Mouse (Mus musculus): ENCODE measurements around the gene Tpmt.

Tpmt gene

DNA sequence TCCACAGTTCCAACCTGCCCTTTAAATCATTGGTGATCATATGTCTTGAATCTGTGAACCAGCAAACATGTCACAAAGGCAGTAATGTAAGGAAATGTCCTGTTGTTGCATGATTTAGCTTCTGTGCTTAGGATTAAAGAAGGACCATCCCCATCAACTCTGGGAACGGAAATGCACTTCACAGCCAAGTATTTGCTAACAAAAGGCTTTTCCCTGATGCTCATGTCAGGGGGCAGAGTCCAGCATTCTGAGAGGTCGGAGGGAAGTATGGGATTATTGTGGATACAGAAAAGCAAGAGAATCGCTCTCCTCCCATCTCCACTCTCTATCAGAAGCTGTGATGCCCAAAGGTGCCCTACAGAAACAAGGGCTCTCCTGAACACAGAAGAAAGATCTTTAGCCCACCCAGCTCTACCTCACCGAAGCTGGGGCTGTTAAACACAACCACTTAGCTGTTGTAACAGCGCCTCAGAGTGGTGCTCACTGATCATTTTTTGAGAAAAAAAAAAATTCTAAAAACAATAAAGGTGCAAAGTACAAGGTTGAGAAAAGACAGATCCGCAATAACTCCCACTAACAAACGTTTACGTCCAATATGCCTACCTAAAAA, 2.4 kb downstream of the Tpmt start:
- DNase-seq (ENCODE audit: low read depth, low spot score), result no peak

DNA sequence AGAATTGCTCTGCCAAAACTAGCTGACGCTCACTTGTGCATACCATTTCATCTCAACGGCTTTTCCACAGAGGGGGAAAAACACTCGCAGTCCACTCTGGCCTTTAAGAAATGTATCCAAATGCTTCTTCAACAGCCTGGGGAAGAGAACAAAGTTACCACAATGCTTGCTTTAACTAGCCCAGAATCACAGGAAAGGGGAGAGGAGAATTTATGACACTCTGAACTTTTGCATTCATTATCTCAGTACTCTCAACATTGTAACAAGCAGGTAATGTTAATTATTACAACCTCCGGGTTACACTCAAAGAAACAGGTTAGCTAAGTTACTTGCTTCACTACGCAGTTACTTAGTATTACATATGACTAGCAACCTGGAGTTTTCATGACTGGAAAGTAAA, 4.5 kb downstream of the Tpmt start:
- DNase-seq (ENCODE audit: low read depth, low spot score), result no peak

DNA sequence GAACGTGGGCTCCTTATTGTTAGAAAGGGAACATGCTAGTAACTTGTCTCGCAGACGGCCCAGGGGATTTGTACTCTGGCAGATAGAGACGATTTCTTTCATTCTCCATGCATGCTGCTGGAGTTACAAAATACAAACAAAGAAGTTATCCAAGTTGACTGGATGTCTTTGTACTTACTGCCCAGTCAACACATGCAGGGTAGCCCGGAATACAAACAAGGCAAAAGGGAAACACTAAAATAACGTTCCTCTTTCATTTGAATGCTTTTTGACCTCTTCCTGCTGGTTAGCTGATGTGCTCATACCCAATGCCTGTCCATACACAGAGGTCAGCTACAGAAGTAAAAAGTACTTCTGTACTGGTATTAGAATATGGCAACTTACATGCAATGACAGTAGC, 6.6 kb downstream of the Tpmt start:
- DNase-seq (ENCODE audit: low read depth, low spot score), result no peak

DNA sequence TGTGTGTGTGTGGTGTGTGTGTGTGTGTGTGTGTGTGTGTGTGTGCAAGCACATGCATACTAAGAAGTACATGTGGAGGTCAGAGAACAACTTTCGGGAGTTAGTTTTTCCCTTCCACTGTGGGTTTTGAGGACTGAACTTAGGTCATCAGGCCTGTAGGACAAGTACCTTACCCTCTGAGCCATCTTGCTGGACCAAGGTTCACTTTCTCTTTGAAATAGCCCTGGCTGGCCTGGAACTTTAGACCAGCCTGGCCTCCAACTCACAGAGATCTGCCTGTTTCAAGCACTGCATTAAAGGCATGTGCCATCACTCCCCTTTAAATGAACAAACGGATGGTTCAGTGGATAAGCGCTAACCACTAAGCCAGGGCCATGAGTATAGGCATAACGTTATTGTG, 10.9 kb downstream of the Tpmt start:
- DNase-seq (ENCODE audit: low read depth, low spot score), result no peak

DNA sequence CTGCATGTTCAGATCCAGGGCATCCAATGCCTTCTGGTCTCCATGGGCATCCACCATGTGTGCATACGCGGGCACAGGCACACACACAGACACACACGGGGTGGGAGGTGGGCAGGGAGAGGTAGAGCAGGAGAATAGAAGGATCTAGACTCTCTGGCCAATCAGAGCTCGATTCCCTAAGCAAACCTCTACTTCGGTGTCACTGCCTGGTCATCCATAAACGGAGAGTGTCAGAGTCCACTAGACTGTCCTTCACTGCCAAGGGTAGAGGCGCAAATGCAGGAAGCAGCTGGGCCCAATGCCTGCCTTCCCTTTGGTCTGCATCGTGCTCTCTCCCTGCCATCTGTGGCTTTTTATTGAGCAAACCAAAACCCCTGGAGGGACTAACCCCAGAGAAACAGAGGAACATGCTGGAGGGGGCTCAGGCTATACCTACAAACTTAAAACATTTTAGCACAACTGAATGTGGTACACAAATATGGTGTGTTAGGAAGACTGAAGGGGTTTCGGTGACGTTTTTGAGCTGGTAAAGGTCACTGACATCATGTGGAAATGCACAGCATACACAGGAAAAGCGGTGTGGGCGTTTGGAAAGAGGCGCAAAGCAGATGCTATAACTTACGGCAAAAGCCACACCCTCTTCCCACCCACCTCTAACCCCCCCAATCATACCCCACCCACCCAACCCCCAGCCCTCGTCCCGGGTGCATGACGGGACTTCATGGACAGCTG, 14.0 kb downstream of the Tpmt start:
- no peak for DNase-seq (ENCODE audit: low read depth, low spot score)

DNA sequence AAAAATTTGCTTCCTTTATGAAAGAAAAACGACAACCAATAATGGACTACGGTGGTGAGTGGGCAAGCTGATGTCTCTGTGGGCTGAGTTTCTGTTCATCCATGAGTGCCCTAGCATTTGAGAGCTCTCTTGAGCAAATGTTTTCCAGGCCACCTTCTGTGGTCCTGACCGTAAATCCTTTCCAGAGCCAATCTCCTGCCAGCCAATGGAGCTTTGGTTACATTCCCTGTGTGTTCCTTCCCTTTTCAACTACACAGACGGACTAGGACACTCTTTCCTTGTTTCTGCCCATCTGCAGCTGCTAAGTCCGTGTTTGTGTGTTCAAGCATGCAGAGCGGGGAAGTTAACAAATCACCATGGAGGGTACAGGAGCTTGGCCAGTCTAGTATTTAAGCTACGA, 23.7 kb downstream of the Tpmt start:
- DNase-seq (ENCODE audit: low read depth, low spot score), result no peak

DNA sequence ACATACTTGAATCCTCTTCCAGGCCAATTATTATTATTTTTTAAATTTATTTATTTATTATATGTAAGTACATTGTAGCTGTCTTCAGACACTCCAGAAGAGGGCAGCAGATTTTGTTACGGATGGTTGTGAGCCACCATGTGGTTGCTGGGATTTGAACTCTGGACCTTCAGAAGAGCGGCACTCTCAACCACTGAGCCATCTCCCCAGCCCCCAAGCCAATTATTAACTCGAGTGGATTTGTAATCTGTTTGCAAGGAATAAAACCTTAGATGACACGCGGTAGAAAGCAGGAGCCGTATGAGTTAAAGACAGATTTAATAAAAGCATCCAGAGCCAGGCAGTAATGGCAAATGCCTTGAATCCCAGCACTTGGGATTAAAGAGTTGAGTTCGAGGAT, 24.8 kb downstream of the Tpmt start:
- DNase-seq (ENCODE audit: low read depth, low spot score), result no peak

DNA sequence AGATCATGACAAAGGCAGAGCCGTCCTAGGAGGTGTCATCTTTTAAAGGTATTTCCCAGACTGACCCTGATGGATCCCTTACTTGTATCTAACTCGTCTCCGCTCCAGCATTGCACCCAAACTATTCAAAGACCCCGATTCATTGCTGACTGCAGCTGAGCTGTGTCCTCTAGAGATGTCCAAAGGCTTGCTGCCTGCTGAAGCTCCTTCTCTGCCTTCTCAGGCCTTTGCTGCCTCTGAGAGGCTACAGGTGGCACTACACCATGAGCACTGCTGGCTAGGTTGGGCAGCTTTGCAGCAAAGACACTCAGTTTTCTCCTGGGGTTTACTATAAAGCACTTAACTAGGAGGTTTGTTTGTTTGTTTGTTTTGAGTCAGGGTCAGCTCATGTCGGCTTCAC, 27.3 kb downstream of the Tpmt start:
- DNase-seq (ENCODE audit: low read depth, low spot score), result peak; percentile 65

DNA sequence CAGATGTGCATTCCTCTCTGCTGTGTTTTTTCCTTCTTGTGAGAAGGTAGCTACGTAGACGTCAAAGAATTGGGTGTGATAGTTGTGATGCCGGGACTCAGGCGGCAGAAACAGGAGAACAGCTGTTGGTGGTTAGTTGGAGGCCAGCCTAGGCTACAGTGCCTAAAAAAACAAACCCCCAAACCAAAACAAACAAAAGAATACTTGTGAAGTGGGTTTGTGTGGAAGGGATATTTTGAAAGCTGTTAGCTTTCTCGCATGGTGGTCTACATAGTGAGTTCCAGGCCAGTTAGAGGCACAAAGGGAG, 29.4 kb downstream of the Tpmt start:
- no peak for DNase-seq (ENCODE audit: low read depth, low spot score)

DNA sequence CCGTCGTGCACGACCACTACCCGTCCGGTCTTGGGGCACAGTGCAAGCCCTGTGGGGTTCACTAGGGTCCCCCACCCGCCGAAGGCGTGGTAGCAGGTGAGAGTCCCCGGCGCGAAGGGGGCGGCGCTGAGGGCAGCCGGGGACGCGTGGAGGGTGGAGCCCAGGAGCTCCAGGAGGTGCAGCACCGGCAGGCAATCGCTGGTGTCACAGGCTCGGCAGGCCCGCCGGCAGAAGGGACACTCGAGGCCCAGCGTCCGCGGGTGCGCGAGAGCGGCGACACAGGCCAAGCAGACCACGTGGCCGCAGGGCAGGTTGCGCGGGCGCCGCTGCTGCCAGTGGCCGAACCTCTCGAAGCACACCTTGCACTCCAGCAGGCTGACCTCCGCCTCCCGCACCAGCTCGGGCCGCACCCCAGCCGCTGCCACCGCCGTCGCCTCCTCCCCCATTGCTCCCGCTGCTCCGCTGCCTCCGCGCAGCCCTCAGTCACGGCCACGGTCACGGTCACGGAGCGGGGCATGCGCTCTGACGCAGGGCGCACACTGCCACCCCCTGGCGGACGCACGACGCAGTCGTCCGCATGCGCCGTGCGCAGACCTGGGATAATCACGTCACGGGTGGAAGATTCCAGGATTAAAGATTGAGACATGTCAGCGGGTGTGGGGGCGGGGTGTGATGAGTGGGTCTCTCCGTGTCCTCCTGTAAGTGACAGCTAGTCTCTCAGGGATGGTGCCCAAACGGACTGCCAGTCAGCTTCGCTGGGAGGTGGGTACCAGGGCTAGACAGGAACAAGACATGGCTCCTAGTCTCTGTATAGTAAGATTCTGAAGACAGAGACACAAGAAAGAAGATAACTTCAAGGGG, 30.0 kb downstream of the Tpmt start, which contains the start of gene Nhlrc1:
Gene Nhlrc1 (minus strand): TSS at position 517 of the 861 bp plus-strand sequence.
- peak; percentile 89 for DNase-seq (ENCODE audit: low read depth, low spot score)

DNA sequence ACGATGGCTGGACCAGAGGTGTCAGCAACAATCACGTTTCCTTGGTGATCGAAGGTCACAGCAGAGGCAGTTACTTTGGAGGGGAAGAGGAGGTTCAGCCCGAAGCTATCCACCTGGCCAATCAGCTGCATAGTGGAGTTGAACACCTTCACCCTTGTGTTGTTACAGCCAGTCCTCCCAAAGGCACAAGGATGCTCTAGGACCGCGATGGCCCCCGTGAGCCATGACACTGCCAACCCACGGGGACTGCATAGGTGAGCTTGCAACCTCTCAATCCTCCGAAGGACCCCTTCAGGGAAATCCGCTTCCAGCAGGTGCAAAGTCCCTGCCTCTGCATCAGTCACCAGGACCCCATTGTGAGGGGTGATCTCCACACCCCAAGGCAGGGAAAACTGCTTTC, 30.8 kb downstream of the Tpmt start:
- DNase-seq (ENCODE audit: low read depth, low spot score), result no peak

DNA sequence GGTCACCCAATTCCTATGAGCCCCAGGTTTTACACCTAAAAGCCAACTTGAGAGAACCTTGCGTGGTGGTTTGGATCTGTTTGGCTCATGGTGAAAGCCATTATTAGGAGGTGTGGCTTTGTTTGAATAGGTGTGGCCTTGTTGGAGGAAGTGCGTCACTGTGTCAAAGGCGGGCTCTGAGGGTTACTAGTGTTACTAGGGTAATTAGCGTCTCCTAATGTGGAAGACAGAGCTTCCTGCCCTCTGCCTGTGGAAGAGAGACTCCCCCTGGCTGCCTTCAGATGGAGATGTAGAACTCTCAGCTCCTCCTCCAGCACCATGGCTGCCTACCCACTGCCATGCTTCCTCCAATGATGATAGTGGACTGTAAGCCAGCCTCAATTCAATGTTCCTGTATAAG, 42.9 kb downstream of the Tpmt start:
- DNase-seq (ENCODE audit: low read depth, low spot score), result peak; percentile 43

DNA sequence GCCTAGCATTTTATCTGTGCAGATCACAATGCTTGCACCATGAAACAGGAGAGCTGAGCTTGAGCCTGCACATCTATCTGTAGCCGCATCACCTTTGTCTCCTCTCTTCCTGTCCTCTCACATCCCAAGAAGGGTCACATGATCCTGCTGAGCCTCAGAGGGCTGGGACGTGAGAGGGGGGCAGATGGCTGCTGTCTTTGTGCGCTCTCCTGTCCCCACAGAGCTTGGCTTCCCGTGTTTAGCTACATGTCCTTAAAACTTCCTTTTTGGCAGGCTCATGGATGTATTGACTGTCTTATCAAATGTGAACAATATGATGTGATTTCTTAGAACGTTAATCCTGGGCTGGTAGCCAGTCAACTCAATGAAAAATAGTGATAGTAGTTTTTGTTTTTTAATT, 45.0 kb downstream of the Tpmt start:
- DNase-seq (ENCODE audit: low read depth, low spot score), result no peak

DNA sequence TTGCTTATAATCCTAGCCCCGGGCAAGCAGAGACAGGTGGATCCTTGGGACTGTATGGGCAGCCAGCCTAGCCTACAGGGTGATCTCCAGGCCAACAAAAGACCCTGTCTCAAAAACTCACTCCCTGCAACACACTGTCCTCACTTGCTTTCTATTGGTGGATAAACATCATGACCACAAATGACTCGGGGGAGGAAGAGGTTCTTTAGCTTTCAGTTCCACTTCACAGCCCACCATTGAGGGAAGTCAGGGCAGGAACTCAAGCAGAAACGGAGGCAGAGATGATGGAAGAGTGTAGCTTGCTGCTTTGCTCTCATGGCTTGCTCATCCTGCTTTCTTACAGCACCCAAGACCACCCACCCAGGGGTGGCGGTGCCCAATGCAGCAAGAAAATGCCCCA, 47.2 kb downstream of the Tpmt start:
- DNase-seq (ENCODE audit: low read depth, low spot score), result no peak

DNA sequence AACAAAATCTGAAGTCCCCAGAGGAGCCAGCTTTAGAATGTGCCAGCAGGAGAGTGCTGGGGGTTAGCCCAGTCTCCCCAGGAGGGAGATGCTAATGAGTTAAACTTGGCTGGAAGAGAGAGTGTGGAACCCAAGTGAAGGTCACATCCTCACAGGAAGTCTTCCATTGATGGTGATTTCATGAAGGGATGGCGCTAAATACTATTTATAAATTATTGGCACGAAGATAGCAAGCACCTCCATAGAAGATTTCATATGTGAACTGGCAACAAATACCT, 51.3 kb downstream of the Tpmt start:
- DNase-seq (ENCODE audit: low read depth, low spot score), result no peak

DNA sequence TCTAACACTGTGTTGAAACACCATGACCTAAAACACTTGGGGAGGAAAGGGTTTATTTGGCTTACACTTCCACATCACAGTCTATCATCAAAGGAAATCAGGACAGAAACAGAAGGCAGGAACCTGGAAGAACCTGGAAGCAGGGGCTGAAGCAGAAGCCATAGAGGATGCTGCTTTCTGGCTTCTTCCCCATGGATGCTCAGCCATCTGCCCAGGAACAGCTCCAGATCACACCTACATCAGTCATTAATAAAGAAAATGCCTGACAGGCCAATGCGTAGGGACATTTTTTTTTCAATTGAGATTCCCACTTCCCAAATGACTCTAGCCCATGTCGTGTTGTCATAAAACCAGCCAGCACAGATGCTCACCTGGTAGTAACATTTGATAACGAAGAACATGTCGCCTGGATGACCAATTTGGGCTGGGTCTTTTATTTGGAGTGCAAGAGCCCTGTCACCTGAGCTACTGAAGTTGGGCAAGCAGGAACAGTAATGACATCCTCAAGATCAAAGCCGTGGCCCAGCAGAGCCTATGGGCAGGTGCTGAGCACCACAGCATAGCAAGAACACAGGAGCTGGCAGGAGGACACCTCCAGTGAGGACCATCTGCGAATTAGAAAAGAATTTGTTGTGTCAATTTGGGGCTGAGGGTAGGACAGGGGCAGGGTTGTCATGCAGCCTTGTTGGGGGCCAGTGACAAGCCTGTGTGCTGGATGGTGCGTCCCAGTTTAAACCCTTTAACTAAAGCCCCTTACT, 51.8 kb downstream of the Tpmt start:
- DNase-seq (ENCODE audit: low read depth, low spot score), result no peak

DNA sequence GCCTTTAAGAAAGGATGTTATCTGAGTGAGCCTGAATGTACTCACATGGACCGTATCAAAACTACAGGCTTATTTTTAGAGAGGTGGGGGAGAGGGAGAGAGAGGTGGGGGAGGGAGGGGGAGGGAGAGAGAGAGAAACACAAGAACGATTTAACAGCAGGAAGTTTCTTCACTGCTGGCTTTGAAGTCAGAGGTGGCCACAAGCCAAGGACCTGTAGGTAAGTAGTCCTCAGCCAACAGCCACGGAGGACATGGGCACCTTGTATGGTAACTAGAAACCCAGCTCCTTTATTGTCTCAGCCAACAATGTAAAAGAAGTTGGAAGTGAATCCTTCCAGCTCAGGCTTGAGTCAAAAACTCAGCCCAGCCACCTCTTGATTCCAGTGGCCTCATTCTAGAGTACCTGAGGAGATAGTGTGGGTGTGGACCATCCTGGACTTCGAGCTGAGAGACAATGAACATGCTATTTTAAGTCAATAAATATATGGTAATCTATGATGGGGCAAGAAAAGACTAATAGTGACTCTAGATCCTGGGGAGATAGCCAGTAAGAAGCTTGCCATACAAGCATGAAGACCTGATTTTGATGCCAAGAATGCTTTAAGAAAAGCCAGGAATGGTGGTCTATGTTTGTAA, 54.0 kb downstream of the Tpmt start:
- no peak for DNase-seq (ENCODE audit: low read depth, low spot score)

DNA sequence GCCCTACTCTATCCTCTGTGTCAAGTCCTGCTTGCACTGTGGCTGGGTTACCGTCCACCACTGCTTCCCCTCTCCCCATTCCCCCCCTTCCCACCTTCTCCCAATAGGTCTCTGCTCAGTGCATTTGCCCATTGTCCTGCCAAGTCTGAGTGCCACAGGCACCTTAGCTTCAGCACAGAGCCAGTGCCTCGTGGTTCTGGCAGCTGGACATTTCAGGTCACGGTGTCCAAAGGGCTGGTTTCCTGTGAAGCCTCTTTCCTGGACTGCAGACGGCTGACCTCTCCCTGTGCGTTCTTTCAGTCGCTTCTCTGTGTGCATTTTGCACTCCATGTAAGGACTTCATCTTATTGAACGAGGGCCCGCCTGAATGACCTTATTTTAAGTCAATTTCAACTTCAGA, 56.6 kb downstream of the Tpmt start:
- no peak for DNase-seq (ENCODE audit: low read depth, low spot score)

DNA sequence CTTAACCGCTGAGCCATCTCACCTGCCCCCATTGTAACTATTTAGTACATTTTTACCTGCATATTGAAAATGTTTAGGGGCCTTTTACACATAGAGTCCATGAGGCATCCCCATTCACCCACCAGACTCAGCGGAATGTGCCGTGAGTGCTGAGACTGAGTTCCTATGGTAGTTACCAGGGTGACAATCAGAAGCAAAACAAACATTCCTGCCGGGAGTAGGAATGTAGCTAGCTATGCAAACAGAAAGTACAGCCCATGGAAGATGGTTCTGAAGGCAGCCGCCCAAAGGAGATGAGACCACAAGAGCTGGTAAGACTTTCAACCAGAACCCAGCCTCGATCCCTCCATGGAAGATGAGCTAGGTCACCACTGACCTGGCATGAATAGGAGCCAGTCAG, 58.3 kb downstream of the Tpmt start:
- DNase-seq (ENCODE audit: low read depth, low spot score), result no peak

DNA sequence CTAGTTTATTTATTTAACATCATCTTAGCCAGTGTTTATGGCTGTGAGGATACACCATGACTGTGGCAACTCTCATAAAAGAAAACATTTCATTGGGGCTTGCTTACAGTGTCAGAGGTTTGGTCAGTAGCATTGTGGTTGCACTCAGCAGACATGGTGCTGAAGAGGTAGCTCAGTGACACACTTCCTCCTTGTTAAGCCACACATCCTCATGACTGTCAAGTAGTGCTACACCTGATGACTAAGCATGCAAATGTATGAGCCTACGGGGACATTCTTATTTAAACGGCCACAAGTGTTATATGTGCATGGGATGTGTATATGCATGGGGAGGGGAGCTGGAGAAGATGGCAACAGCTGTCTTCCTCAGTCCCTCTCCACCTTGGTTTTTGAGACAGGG, 60.7 kb downstream of the Tpmt start:
- no peak for DNase-seq (ENCODE audit: low read depth, low spot score)

DNA sequence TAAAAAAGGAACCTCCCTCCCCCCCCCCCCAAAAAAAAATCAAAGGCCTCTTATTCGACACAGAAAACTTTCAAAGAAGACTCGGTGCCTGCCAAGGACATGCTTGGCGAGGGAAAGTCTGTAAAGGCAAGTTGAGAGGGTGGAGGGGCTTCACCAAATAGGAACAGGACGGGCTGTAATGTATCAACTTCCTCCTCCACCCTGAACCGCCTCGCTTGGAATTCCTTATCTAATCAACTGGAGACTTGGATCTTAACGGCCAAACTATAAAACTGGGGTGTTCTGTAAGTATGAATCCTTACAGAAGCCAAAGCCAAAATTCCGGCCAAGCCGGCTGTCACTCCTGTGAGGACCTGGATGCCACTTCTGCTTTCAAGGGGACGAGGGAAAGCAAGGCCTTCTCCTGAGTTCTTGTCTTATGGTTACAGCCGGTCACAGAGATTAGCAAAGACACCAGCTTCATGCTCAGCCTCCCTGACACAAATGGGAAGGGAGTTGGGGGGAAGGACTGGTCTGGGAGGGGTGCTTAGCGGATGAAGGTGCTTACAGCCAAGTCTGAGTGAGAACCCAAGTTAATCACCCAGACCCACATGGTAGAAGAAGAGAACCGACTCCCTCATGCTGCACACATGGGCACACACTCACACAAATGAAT, 64.6 kb downstream of the Tpmt start:
- no peak for DNase-seq (ENCODE audit: low read depth, low spot score)

Data from ZHBTc4 (cell line).